Mouse (Mus musculus) liver, adult 2 months (tissue): ENCODE measurements around the gene Mllt11.

ENCODE experiments used
- CTCF ChIP-seq: fragments of 200-500 bp; IDR thresholded peaks from 2 replicates; pipeline ENCODE4 v1.5.1; 2011; ENCODE audit warnings: low read depth, low read length, control low read depth
- POLR2A ChIP-seq: fragments of 200-500 bp; IDR thresholded peaks from 2 replicates; pipeline ENCODE4 v1.6.1; 2011; ENCODE audit warnings: low read length, control low read depth; ENCODE audit not compliant: insufficient read depth; ENCODE audit errors: extremely low read depth

DNA sequence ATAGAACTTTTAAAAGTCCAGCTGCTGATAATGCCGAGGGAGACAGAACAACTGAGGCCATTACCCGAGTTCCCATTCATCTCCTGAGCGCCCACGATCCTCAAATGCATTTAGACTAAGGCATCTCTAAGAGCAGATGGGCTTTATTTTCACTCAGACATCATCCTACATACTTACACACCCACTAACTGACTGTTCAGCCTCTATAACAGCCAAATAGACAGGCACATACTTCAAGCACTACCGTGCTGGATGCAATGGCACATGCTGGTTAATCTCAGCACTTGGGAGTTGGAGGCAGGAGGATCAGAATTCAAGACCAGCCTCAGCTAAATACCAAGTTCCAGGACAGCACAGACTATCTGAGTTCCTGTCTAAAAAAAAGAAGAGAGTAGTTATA lies 37.8 kb upstream of the Mllt11 start:
- TF ChIP-seq CTCF (no peak), POLR2A (no peak)
